Mouse (Mus musculus) limb, embryonic 14.5 days (tissue): ENCODE data around the gene Pcsk7. TPM values are rescaled to one million over a fixed set of nuclear protein-coding genes. Genes with fewer than 3 reads are reported as not detected.

Experiments used
- ATAC-seq: fragments of 200-750 bp; cut with Nextera tagmentation; 2 replicates; pipeline ENCODE4 v1.8.0; 2017; ENCODE audit warnings: low read depth, moderate number of reproducible peaks, moderate TSS enrichment; ENCODE audit not compliant: low FRiP score
- DNase-seq: peaks from one replicate; pipeline ENCODE4 v3.0.0-alpha.2; 2015; ENCODE audit warnings: low spot score
- H3K27ac ChIP-seq: fragments of 300-500 bp; sonication (generic); replicated peaks from 2 replicates; pipeline ENCODE4 v1.5.1; 2014; ENCODE audit warnings: low read depth, mild to moderate bottlenecking, low read length, moderate library complexity, mixed read lengths
- H3K27me3 ChIP-seq: fragments of 300-500 bp; sonication (generic); 2 replicates; pipeline ENCODE4 v1.6.1; 2014; ENCODE audit warnings: low read length, mixed read lengths; ENCODE audit not compliant: control insufficient read depth, insufficient read depth
- H3K36me3 ChIP-seq: fragments of 300-500 bp; sonication (generic); 2 replicates; pipeline ENCODE4 v1.6.1; 2014; ENCODE audit warnings: mild to moderate bottlenecking, low read length, moderate library complexity, mixed read lengths; ENCODE audit not compliant: control insufficient read depth, insufficient read depth
- H3K4me1 ChIP-seq: fragments of 300-500 bp; sonication (generic); 2 replicates; pipeline ENCODE4 v1.6.1; 2014; ENCODE audit warnings: antibody characterized with exemption, low read length, mixed read lengths; ENCODE audit not compliant: control insufficient read depth, insufficient read depth
- H3K4me2 ChIP-seq: fragments of 300-500 bp; sonication (generic); replicated peaks from 2 replicates; pipeline ENCODE4 v1.6.1; 2014; ENCODE audit warnings: low read depth, mild to moderate bottlenecking, low read length, moderate library complexity; ENCODE audit not compliant: severe bottlenecking
- H3K4me3 ChIP-seq: fragments of 300-500 bp; sonication (generic); replicated peaks from 2 replicates; pipeline ENCODE4 v1.5.1; 2014; ENCODE audit warnings: low read length
- H3K9ac ChIP-seq: fragments of 300-500 bp; sonication (generic); 2 replicates; pipeline ENCODE4 v1.6.1; 2014; ENCODE audit warnings: mild to moderate bottlenecking, low read depth, low read length, moderate library complexity; ENCODE audit not compliant: severe bottlenecking
- H3K9me3 ChIP-seq: fragments of 300-500 bp; sonication (generic); 2 replicates; pipeline ENCODE4 v1.6.1; 2016; ENCODE audit warnings: low read length; ENCODE audit not compliant: control insufficient read depth
- POLR2A ChIP-seq: fragments of 200-500 bp; IDR thresholded peaks from 2 replicates; pipeline ENCODE4 v1.8.0; 2012; ENCODE audit warnings: inconsistent platforms, mild to moderate bottlenecking, moderate library complexity, borderline replicate concordance; ENCODE audit not compliant: insufficient read depth, insufficient read length; ENCODE audit errors: extremely low read depth
- WGBS: fragments of 180-500 bp; shearing (Covaris S2); extraction: QIAGEN DNeasy Blood & Tissue Kit; methylation state at CpG from one replicate; pipeline ENCODE4 v1.1.7; 2014; 5-methylcytosine and 5-hydroxymethylcytosine counted together
- polyA plus RNA-seq, 2 experiments: library from polyadenylated mRNA; depleted of rRNA in 1 of 2; stranded (reverse) in 1 of 2; unstranded in 1 of 2; fragments of >200 nt; fragmentation: Nextera tagmentation in 1 of 2; extraction: Ambion mirVana in 1 of 2; gene quantifications; 2 replicates each; pipeline versions ENCODE4 v1.2.1 to v1.2.3; 2012 to 2014

Pcsk7 gene
- polyA plus RNA-seq, 2 experiments = 17.3 to 33.3 TPM

DNA sequence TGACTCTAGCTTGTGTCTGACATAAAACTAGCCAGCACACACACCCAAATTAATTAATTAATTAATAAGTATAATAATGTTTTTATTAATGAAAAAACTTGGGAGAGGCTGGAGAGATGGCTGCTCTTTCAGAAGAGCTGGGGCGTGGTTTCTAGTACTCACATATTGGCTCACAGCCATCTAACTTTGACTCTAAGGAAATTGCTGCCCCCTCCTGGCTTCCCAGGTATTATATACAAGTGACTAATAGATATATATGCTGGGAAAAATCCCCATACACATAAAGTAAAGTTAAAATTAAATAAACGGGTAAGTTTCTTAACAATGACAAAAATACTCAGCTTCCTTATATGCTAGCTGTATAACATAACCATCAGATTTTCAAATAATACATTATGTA lies 28.4 kb upstream of the Pcsk7 start:
- DNase-seq (peak; percentile 81), ATAC-seq (no peak)
- Histone ChIP-seq H3K27me3 (no peaks in the 10 kb centered on the region), H3K4me3 (no peak overlapping the region), H3K4me2 (no peak overlapping the region), H3K4me1 (no peaks in the 10 kb centered on the region), H3K27ac (no peak overlapping the region), H3K36me3 (peaks cover 62% of the 10 kb centered on the region), H3K9ac (no peak overlapping the region), H3K9me3 (no peaks in the 10 kb centered on the region)
- TF ChIP-seq POLR2A = no peak
- 70% methylated on average over 2 of the region's 2 CpGs for WGBS

DNA sequence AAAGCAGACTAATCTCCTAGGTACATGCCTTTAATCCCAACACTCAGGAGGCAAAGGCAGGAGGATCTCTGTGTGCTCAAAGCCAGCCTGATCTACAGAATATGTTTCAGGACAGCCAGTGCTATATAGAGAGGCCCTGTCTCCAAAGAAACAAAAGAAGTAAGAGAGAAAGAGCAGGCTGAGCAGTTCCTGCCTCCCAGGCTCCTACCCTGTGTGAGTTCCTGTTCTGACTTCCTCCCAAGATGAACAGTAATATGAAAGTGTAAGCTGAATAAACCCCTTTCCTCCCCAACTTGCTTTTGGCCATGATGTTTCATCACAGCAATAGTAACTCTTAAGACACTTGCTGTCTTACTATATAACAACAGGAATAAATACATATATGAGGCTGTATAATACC lies 12.6 kb upstream of the Pcsk7 start:
- no peak overlapping the region for H3K4me3 ChIP-seq
- no peak for TF ChIP-seq POLR2A
- H3K27me3 ChIP-seq = no peaks in the 10 kb centered on the region
- DNase-seq (no peak), ATAC-seq (no peak)
- H3K4me1 ChIP-seq = no peaks in the 10 kb centered on the region
- no peak overlapping the region for H3K9ac ChIP-seq
- peaks cover 92% of the 10 kb centered on the region for H3K36me3 ChIP-seq
- H3K4me2 ChIP-seq = no peak overlapping the region
- no peak overlapping the region for H3K27ac ChIP-seq
- H3K9me3 ChIP-seq = no peaks in the 10 kb centered on the region

- no peak overlapping the region for H3K27ac ChIP-seq
- TF ChIP-seq POLR2A = no peak
- no peak for ATAC-seq
Observed at GRCm38 (mm10) chr9:45905196-45905595, 1.1 kb upstream of the Pcsk7 start.

DNA sequence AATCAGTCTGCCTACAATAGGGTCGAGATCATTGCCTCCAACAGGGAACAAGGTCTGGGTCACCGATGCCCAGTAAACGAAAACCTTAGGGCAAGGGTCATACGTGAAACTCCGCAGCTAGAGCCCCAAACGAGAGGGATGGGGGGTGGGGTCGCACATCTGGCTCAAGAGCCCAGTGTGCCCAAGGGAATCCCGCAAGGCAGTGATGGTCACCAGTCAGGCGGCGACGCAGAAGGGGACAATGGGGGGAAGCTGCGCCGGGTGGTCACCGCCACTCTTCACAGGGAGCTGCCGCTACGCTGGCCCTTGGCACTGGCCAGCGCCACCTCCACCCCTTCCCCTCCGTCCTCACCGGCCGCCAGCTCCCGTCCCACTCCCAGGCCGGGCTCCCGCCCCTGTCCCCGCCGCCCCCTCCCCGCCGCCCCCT lies 473 bp upstream of the Pcsk7 start:
- Histone ChIP-seq H3K4me1 (peaks cover 16% of the 10 kb centered on the region), H3K27me3 (no peaks in the 10 kb centered on the region), H3K36me3 (peaks cover 40% of the 10 kb centered on the region), H3K9ac (peak overlapping the region; percentile 90), H3K9me3 (no peaks in the 10 kb centered on the region), H3K27ac (peak overlapping the region; percentile 87), H3K4me2 (peak overlapping the region; percentile 73), H3K4me3 (peak overlapping the region; percentile 98)
- DNase-seq (no peak), ATAC-seq (peak; percentile 38; the same call in 1 of the 2 replicates)
- TF ChIP-seq POLR2A = no peak
- WGBS = 1% methylated on average over 9 of the region's 27 CpGs

More at GRCm38 (mm10) chr9:45905196-45905595, 1.1 kb upstream of the Pcsk7 start:
- Histone ChIP-seq H3K9me3 (no peaks in the 10 kb centered on the region), H3K27me3 (no peaks in the 10 kb centered on the region), H3K4me1 (peaks cover 16% of the 10 kb centered on the region), H3K9ac (peak overlapping the region; percentile 90), H3K4me2 (peak overlapping the region; percentile 73), H3K36me3 (peaks cover 34% of the 10 kb centered on the region), H3K4me3 (peak overlapping the region; percentile 98)
- no peak for DNase-seq
- 40% methylated on average over 4 of the region's 4 CpGs for WGBS

GRCm38 (mm10) chr9:45907078-45907428 lies 756 bp downstream of the Pcsk7 start:
- Histone ChIP-seq H3K27ac (peak overlapping the region; percentile 87), H3K4me3 (peak overlapping the region; percentile 98), H3K9ac (peak overlapping the region; percentile 90), H3K9me3 (no peaks in the 10 kb centered on the region), H3K36me3 (peaks cover 46% of the 10 kb centered on the region), H3K4me2 (peak overlapping the region; percentile 73), H3K27me3 (no peaks in the 10 kb centered on the region), H3K4me1 (peaks cover 16% of the 10 kb centered on the region)
- WGBS = under 1% methylated on average over 19 of the region's 19 CpGs
- peak; percentile 9 for ATAC-seq
- TF ChIP-seq POLR2A = no peak
- DNase-seq = no peak

- Histone ChIP-seq H3K9ac (no peak overlapping the region), H3K4me1 (peaks cover 5% of the 10 kb centered on the region), H3K27ac (no peak overlapping the region), H3K9me3 (no peaks in the 10 kb centered on the region), H3K4me3 (no peak overlapping the region), H3K36me3 (peaks cover 66% of the 10 kb centered on the region), H3K27me3 (no peaks in the 10 kb centered on the region), H3K4me2 (no peak overlapping the region)
- no peak for TF ChIP-seq POLR2A
- WGBS = 85% methylated on average over 3 of the region's 3 CpGs
- ATAC-seq (no peak), DNase-seq (no peak)
Observed at GRCm38 (mm10) chr9:45910995-45911394, 4.7 kb downstream of the Pcsk7 start.
